Mouse (Mus musculus) CH12.LX (cell line): Measurements from ENCODE around the gene Lrrc75a.

ENCODE experiments used
- CTCF ChIP-seq, 2 experiments: IDR thresholded peaks in 1 of 2; conservative IDR thresholded peaks in 1 of 2; 2 replicates each; pipeline ENCODE4 v1.5.1; 2011 to 2012; ENCODE audit warnings: low read depth in 2 of 2, low read length in 2 of 2, improper control_type of control experiment in 1 of 2, inconsistent platforms in 1 of 2, mild to moderate bottlenecking in 1 of 2, moderate library complexity in 1 of 2
- EP300 ChIP-seq: IDR thresholded peaks from 2 replicates; pipeline ENCODE4 v1.6.1; 2011; ENCODE audit warnings: low read length, improper control_type of control experiment
- POLR2A ChIP-seq: IDR thresholded peaks from 2 replicates; pipeline ENCODE4 v1.6.1; 2011; ENCODE audit warnings: low read depth, mild to moderate bottlenecking, improper control_type of control experiment, low read length
- RCOR1 ChIP-seq: conservative IDR thresholded peaks from 2 replicates; pipeline ENCODE4 v1.6.1; 2012; ENCODE audit warnings: low read depth, mild to moderate bottlenecking, inconsistent platforms, low read length, improper control_type of control experiment
- USF1 ChIP-seq: IDR thresholded peaks from 2 replicates; pipeline ENCODE4 v1.6.1; 2014; ENCODE audit warnings: low read depth, mild to moderate bottlenecking, inconsistent platforms, low read length, improper control_type of control experiment
- ZNF384 ChIP-seq: IDR thresholded peaks from 2 replicates; pipeline ENCODE4 v1.6.1; 2012; ENCODE audit warnings: low read depth, low read length, improper control_type of control experiment, inconsistent platforms

- no peak for TF ChIP-seq ZNF384
- TF ChIP-seq USF1 = no peak
- TF ChIP-seq EP300 = no peak
- no peak for TF ChIP-seq CTCF (conservative IDR thresholded peaks at IDR 0.05 in 1 of 2, IDR thresholded peaks at IDR 0.05 in 1 of 2; ENCODE audit: low read depth in 2 of 2, low read length in 2 of 2)
- no peak for TF ChIP-seq POLR2A
- TF ChIP-seq RCOR1 = no peak
Measured at GRCm38 (mm10) chr11:62615456-62615855, 32.9 kb downstream of the Lrrc75a start.
